ENCODE assay signal across 30 mouse cellular contexts in genomic region chr4:101308166-101308565, GRCm38 (mm10).
"Had no signal": no experiment of that assay in that cellular context is flagged by ENCODE, and none has a peak within 500 bp of the region (broad histone marks: within the 10 kb centered on the region; RNA-seq: fewer than 3 reads in every experiment).

No protein-coding gene starts in this region.

- H3K4me1 ChIP-seq: liver, embryonic 15.5 days; lung, embryonic 15.5 days; midbrain, embryonic 10.5 days; midbrain, embryonic 12.5 days; midbrain, embryonic 15.5 days had no signal

- H3K27me3 ChIP-seq: midbrain, embryonic 13.5 days; midbrain, embryonic 15.5 days had no signal

- ATAC-seq: liver, postnatal 0 days; lung, postnatal 0 days; midbrain, embryonic 13.5 days; midbrain, embryonic 15.5 days; midbrain, embryonic 16.5 days had no signal

- H3K4me2 ChIP-seq: limb, embryonic 12.5 days; limb, embryonic 13.5 days; limb, embryonic 15.5 days; liver, embryonic 11.5 days; liver, embryonic 13.5 days; liver, embryonic 15.5 days; lung, embryonic 14.5 days; lung, embryonic 15.5 days; midbrain, embryonic 12.5 days; midbrain, embryonic 13.5 days; midbrain, embryonic 15.5 days; neural tube, embryonic 12.5 days had no signal

- H3K9ac ChIP-seq: limb, embryonic 12.5 days; limb, embryonic 13.5 days; limb, embryonic 15.5 days; liver, embryonic 13.5 days; liver, embryonic 14.5 days; liver, embryonic 15.5 days; liver, postnatal 0 days; lung, embryonic 14.5 days; lung, embryonic 15.5 days; midbrain, embryonic 12.5 days; midbrain, embryonic 13.5 days; midbrain, embryonic 15.5 days; neural tube, embryonic 12.5 days had no signal

- H3K27ac ChIP-seq: left cerebral cortex, adult 2 months; limb, embryonic 10.5 days; limb, embryonic 12.5 days; limb, embryonic 13.5 days; limb, embryonic 15.5 days; liver, embryonic 13.5 days; liver, embryonic 14.5 days; liver, embryonic 15.5 days; lung, embryonic 15.5 days; macrophage; midbrain, embryonic 10.5 days; midbrain, embryonic 12.5 days; midbrain, embryonic 13.5 days; midbrain, embryonic 15.5 days; neural tube, embryonic 12.5 days had no signal

- DNase-seq: left cerebral cortex, postnatal 4 days; liver; liver, embryonic 13.5 days; liver, postnatal 0 days; lung, adult 18-20 months; lung, adult 2 months; lung, embryonic 14.5 days; lung, postnatal 10 days; lung, postnatal 14 days; lung, postnatal 36 days; lung, postnatal 4 days had no signal

- H3K36me3 ChIP-seq: limb, embryonic 10.5 days; limb, embryonic 12.5 days; limb, embryonic 13.5 days; limb, embryonic 15.5 days; liver, embryonic 13.5 days; liver, embryonic 15.5 days; lung, embryonic 15.5 days; midbrain, embryonic 10.5 days; midbrain, embryonic 12.5 days; midbrain, embryonic 13.5 days; midbrain, embryonic 15.5 days; neural tube, embryonic 12.5 days had no signal

- H3K9me3 ChIP-seq: limb, embryonic 10.5 days; limb, embryonic 12.5 days; limb, embryonic 13.5 days; limb, embryonic 15.5 days; liver, embryonic 13.5 days; liver, embryonic 15.5 days; lung, embryonic 15.5 days; midbrain, embryonic 10.5 days; midbrain, embryonic 12.5 days; midbrain, embryonic 13.5 days; midbrain, embryonic 15.5 days; neural tube, embryonic 12.5 days had no signal

- H3K4me3 ChIP-seq: left cerebral cortex, adult 2 months; limb, embryonic 10.5 days; limb, embryonic 12.5 days; limb, embryonic 13.5 days; limb, embryonic 15.5 days; liver, embryonic 13.5 days; liver, embryonic 15.5 days; lung, embryonic 15.5 days; megakaryocyte, embryonic 14.5 days; midbrain, embryonic 10.5 days; midbrain, embryonic 12.5 days; midbrain, embryonic 13.5 days; midbrain, embryonic 15.5 days; myocyte; neural tube, embryonic 12.5 days had no signal
